Mouse (Mus musculus): ENCODE results near the gene Lect2.

Gene Lect2

DNA sequence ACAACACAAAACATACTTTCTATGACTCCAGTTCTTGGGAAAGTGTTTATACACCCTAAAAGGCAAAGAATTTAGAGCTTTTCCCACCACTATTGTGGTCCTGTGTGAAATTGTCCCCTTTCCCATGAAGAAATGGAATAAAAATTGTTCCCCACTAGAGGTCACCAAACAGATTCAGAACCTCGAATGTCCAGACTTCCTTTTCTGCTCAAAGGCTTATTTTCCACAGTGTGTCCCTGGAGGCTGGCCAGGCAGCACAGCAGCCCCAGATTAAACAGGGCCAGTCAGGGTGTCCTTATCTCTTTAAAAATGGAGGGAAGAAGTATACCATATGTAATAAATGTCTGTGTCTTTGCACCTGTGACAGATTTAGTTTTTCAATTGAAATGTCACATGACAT is 7.7 kb upstream of the Lect2 start:
- DNase-seq (ENCODE audit: low spot score) = peak; percentile 80

DNA sequence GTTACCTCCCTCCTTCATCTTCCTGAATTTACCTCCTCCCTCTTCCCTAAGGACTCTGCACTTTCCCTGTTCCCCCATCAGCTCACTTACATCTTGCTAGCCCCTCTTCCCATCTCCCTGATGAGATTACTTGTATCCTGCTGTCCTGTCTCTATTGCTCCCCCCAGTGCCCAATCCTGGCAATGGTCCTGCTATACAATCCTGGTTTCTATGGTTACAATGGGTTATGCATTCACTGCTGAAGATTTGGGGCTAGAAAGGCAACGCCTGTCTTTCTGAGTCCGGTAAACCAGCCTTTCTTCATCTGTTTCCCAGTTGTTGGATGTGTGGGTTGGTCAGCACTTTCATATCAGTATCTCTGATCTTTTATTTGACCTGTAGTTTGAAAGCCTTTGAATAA is 6.1 kb upstream of the Lect2 start:
- peak; percentile 22 for DNase-seq (ENCODE audit: low spot score)

DNA sequence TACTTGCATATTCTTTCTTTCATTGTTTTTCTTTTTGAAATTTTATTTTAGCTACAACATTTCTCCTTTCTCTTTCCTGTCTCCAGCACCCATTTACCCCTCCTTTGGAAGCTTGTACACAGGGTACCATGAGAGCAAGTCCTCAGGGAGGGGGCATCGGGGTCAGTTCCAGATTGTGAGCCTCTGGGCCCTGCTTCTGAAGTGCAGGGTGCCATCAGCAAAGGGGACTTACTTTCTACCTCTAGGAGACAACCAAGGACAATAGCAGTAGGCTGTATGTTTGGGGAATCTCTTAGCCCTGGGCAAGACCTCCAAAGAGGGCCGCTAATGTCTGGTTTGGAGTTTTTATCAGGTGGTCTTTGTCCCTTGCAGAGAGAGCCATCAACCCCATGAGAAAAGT is 5.6 kb upstream of the Lect2 start:
- DNase-seq (ENCODE audit: low spot score) = no peak

GRCm38 (mm10) chr13:56551661-56552060 is 3.4 kb upstream of the Lect2 start:
- no peak for DNase-seq (ENCODE audit: low spot score)

DNA sequence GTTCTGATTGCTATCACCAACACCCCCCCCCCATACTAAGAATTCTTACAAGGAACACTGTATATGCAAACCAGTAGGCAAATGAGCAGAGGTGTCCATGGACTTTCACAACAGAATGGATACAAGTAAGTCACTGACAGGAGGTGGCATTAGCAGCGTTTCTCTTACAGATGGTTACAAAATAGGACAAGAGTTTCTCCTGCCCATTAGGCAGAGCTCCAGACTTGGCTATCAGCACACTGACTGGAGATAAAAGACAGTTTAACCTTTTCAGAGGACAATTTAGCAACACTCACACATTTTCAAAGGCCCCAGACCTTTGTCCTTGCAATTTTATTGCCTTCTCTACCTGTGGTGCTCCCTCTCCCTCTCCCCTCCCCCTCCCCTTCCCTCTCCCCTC is 2.3 kb upstream of the Lect2 start:
- peak; percentile 35 for DNase-seq (ENCODE audit: low spot score)

DNA sequence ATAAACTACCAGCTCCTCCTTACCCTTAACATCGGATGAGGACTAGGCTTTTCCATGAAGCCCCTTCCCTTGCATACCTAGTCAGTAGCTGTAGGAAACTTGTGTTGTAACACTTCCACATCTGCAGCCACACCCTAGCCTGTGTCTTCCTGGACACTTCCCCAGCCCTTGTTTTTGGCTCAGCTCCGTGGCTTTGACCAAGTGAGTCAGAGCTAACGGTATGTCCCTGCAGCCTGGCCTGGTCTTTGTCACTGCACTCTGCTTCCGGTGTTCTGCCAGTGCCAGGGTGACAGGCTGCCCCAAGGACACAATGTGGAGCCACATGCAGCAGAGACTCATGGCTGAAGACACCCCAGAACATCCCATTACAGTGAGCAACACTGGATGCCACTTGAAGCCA is 1.1 kb upstream of the Lect2 start:
- peak; percentile 51 for DNase-seq (ENCODE audit: low spot score)

DNA sequence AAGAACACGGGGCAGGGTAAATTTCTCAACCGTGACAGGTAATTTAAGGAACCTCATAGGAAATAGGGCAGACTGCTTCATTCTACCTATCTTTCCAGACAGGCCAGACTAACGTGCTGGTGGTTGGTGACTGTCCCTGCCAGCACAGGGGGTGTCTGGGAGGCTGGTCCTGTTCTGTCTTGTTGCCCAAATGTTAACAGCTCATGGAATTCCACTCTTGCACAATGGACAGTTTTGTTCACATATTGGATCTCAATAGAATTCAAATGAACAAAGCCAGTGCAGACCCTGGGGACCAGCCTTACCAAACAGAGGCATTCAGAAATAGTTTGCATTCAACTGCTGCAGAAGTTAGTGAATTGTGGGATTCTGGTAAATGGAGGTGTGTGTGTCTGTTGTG is 3.3 kb downstream of the Lect2 start:
- no peak for DNase-seq (ENCODE audit: low spot score)

GRCm38 (mm10) chr13:56543805-56544204 is 4.5 kb downstream of the Lect2 start:
- no peak for DNase-seq (ENCODE audit: low spot score)

DNA sequence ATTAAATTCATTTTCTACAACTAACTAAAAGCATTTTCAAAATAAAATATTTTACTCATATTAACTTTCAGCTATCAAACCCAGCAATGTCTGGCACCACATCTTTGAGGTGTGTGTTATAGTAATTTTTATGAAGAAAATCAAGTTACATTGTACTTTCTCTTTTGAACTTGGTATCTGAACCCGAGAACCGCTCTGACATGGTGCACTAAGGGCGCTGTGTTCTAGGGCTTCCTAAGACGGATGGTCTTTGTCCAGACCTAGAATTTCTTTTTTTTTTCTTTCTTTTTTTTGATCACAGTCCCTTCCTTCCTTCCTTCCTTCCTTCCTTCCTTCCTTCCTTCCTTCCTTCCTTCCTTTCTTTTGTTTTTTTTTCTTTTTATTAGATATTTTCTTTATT is 8.5 kb downstream of the Lect2 start:
- no peak for DNase-seq (ENCODE audit: low spot score)

DNA sequence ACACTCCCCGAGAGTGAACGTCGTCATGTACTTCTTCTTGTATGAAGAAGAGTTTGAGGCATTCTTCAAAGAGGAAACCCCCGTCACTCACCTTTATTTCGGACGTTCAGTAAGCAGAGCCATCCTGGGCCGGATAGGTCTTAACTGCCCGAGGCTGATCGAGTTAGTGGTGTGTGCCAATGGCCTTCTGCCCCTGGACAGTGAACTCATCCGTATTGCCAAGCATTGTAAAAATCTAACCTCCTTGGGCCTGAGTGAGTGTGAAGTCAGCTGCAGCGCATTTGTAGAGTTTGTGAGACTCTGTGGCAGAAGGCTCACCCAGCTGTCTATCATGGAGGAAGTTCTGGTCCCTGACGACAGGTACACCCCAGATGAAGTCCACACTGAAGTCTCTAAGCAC is 11.3 kb downstream of the Lect2 start:
- DNase-seq (ENCODE audit: low spot score) = no peak

DNA sequence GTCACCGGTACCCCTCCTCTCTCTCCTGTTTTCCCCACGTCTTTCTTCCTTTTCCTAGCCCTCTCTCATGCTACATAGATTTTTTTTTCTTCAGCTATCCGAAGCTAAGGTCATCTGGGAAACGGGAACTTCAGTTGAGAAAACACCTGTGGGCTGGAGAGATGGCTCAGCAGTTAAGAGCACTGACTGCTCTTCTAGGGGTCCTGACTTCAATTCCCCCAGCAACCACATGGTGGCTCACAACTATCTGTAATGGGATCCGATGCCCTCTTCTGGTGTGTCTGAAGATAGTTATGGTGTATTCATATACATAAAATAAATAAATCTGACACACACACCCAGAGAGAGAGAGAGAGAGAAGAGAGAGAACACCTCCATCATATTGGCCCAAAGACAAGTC is 12.7 kb downstream of the Lect2 start:
- DNase-seq (ENCODE audit: low spot score) = no peak

GRCm38 (mm10) chr13:56534931-56535330 is 13.4 kb downstream of the Lect2 start:
- DNase-seq (ENCODE audit: low spot score) = no peak

GRCm38 (mm10) chr13:56529685-56530084 is 18.6 kb downstream of the Lect2 start:
- DNase-seq (ENCODE audit: low spot score) = no peak

DNA sequence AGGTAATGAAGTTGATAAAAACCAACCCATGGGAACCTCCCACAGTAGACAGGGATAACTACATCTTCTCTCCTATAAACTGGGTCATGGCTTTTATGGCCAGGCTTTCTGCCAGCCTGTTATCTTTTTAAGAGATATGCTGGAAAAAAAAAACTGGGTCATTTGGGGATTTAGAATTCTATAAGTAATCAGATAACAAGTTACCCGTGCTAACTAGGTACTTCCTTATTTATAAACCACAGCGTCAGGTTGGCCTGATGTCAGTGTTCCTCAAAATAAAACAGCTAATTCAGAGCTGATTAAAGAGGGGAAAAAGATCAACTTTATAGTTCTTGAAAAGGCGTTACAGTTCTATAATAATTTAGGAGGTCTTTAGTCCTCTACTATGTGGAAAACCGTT is 19.3 kb downstream of the Lect2 start:
- no peak for DNase-seq (ENCODE audit: low spot score)

DNA sequence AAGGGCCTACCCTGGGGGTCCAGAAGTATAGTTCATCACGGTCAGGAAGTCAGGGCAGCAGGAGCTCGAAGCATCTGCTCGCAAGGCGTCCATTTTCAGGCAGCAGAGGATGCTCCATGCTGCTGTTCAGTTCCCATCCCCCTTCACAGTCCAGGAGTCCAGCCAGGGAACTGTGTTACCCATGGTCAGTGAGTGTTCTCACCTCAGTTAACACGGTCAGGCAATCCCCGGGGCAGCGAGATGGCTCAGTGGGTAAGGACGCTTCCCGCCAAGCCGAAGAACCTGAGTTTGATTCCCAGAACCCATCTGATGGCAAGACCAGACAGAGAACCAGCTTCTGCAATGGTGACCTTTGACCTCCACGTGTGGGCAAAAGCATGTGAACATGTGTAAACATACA is 20.0 kb downstream of the Lect2 start:
- DNase-seq (ENCODE audit: low spot score) = no peak

GRCm38 (mm10) chr13:56527846-56528245 is 20.5 kb downstream of the Lect2 start:
- DNase-seq (ENCODE audit: low spot score) = no peak

DNA sequence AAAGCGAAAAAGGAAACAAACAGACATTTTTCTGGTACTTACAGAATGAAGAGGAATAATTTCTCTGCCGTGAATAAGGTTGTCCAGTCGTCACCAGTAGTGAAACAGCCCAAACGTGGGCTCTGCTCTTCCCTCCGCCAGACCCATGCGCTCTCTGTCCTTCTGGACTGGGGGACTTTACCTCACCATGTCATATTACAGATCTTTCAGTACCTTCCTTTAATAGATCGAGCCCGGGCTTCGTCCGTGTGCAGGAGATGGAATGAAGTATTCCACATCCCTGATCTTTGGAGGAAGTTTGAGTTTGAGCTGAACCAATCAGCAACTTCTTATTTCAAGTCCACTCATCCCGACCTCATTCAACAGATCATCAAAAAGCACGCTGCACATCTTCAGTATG is 21.4 kb downstream of the Lect2 start:
- DNase-seq (ENCODE audit: low spot score) = no peak

DNA sequence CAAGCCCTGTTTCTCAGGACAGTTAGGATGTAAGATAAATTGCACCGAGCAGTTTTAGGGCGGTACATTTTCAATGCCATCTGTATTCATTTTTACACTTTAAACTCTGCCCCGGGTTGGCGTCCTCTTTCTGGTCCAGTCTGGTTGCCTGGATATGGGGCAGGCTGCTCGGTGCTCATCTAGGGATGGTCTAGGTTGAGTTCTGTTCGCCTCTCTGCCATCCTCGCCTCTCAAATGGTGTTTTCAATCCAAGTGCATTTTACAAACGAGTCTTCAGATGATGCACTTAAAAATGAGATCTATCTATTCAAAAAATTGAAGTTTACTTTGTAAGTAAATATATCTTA is 25.5 kb downstream of the Lect2 start:
- no peak for DNase-seq (ENCODE audit: low spot score)

GRCm38 (mm10) chr13:56522081-56522820 is 26.1 kb downstream of the Lect2 start, which contains the start of gene Fbxl21:
TSS of gene Fbxl21 (plus strand) at chr13:56522472.
- peak; percentile 67 for DNase-seq (ENCODE audit: low spot score)

DNA sequence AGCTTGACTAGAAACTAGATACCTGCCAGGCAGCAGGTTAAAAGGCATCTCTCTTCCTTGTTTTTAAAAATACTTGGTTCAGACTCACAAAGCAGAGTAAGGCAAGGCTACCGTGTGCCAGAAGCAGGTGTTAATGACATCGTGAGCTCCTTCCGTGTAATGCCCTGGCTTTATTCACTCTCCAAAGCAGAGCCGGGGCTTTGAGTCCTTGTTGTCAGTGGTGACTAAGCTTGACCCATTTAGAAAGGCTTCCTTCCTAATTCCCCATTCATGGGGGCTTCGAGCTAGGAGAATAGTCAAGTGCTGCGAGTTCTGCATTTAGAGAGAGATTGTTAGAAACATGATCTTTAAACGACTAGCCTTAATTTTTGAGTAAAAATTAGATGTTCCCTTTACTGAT is 31.5 kb downstream of the Lect2 start:
- no peak for DNase-seq (ENCODE audit: low spot score)

- DNase-seq (ENCODE audit: low spot score) = no peak
Observed at GRCm38 (mm10) chr13:56516311-56516710, 32.0 kb downstream of the Lect2 start.

GRCm38 (mm10) chr13:56513595-56513994 is 34.7 kb downstream of the Lect2 start:
- no peak for DNase-seq (ENCODE audit: low spot score)

GRCm38 (mm10) chr13:56509796-56510195 is 38.5 kb downstream of the Lect2 start:
- DNase-seq (ENCODE audit: low spot score) = no peak

GRCm38 (mm10) chr13:56506871-56507496 is 41.3 kb downstream of the Lect2 start:
- no peak for DNase-seq (ENCODE audit: low spot score)
